Mouse (Mus musculus) bone marrow macrophage, adult 2 months (primary cell): ENCODE results near the gene Gm12845. TPM values are rescaled to one million over a fixed set of nuclear protein-coding genes. Genes with fewer than 3 reads are reported as not detected.
"Not testable (repeated sequence)": the region's sequence is repeated elsewhere in the genome, so short reads cannot be mapped to it uniquely, and the experiment has no call there.

Source experiments
- H3K27ac ChIP-seq: 2 replicates; pipeline ENCODE4 v1.5.1; 2012; ENCODE audit warnings: low read depth, low read length; ENCODE audit not compliant: insufficient read depth
- H3K4me1 ChIP-seq: 2 replicates; pipeline ENCODE4 v1.6.1; 2012; ENCODE audit warnings: low read length; ENCODE audit not compliant: control insufficient read depth, insufficient read depth
- H3K4me3 ChIP-seq: 2 replicates; pipeline ENCODE4 v1.5.1; 2012; ENCODE audit warnings: mild to moderate bottlenecking, low read length, moderate library complexity; ENCODE audit not compliant: insufficient read depth
- CTCF ChIP-seq: IDR thresholded peaks from 2 replicates; pipeline ENCODE4 v1.5.1; 2012; ENCODE audit warnings: low read depth, mild to moderate bottlenecking, low read length, moderate library complexity
- POLR2A ChIP-seq: IDR thresholded peaks from 2 replicates; pipeline ENCODE4 v1.6.1; 2012; ENCODE audit warnings: mild to moderate bottlenecking, low read depth, low read length, borderline replicate concordance
- polyA plus RNA-seq: library from polyadenylated mRNA; stranded (reverse); fragments of >200 nt; gene quantifications from 2 replicates; pipeline ENCODE4 v1.2.4, GENCODE M21; 2012; ENCODE audit not compliant: missing spikeins, insufficient read depth, insufficient read length

Gene Gm12845
- polyA plus RNA-seq, 1 experiment = not detected

DNA sequence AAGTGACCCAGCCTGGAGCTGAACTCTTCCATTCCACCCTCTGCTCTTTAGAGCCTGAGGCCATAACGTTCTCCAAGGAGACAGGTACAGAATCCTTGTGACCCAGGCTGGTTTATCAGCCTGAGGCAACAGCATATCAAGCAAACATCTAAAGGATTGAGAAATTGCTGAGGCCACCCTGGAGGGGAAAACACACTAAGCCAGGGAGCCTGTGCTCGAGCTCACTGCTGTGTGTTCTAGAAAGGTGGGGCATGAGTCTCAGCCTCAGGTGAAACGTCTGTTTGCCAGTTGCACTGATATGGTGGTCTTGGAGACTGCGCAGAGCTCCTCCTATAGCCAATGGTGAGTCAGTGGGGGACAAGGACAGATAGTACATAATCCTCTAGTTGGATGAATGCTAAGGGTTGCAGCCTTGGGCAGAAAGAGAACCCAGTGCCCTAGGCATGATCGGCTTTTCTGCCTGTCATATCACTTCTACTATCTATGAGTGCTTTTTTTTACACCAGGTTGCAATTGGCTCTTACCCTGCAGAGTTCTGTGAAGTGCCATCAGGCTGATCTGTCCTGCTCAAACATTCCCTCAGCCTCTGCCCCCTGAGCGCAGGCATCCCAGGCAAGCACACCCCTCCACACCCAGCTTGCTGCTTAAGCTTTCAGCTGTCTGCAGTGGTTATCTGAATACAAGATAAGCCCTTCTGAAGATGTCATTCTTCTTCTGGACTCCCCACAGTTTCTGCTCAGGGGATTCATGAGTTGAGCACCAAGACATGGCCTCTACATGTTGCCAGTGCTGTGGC lies 10.7 kb upstream of the Gm12845 start:
- no peak overlapping the region for H3K27ac ChIP-seq
- TF ChIP-seq CTCF (no peak), POLR2A (no peak)
- H3K4me1 ChIP-seq = no peaks in the 10 kb centered on the region
- no peak overlapping the region for H3K4me3 ChIP-seq

- TF ChIP-seq CTCF (no peak), POLR2A (no peak)
- no peaks in the 10 kb centered on the region for H3K4me1 ChIP-seq
- H3K27ac ChIP-seq = no peak overlapping the region
- no peak overlapping the region for H3K4me3 ChIP-seq
Observed at GRCm38 (mm10) chr4:117731926-117732325, 7.7 kb downstream of the Gm12845 start.

GRCm38 (mm10) chr4:117737559-117737958 lies 13.3 kb downstream of the Gm12845 start:
- no peak for TF ChIP-seq POLR2A
- Histone ChIP-seq H3K27ac (no peak overlapping the region), H3K4me1 (no peaks in the 10 kb centered on the region), H3K4me3 (no peak overlapping the region)

DNA sequence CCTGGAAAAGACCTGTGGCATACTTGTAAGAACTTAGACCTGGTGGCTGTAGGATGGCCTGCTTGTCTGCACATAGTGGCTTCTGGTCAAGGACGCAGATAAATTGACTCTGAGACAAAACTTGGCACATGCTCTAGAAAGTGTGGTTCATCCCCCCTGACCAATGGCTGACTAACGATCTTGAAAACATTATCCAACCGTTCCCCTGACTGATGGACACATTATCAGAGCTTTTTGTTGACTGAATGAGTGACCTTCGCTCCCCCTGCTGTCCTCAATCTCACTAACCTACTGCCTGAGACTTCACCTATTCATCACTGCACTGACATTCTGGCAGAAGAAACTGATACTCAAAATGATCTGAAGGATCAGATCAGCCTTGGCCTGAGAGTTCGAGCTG lies 28.3 kb downstream of the Gm12845 start:
- not testable (repeated sequence) for H3K4me1 ChIP-seq, H3K27ac ChIP-seq, H3K4me3 ChIP-seq

- Histone ChIP-seq H3K4me3 (no peak overlapping the region), H3K27ac (no peak overlapping the region), H3K4me1 (no peaks in the 10 kb centered on the region)
- no peak for TF ChIP-seq CTCF
Observed at GRCm38 (mm10) chr4:117760151-117760550, 35.9 kb downstream of the Gm12845 start.

DNA sequence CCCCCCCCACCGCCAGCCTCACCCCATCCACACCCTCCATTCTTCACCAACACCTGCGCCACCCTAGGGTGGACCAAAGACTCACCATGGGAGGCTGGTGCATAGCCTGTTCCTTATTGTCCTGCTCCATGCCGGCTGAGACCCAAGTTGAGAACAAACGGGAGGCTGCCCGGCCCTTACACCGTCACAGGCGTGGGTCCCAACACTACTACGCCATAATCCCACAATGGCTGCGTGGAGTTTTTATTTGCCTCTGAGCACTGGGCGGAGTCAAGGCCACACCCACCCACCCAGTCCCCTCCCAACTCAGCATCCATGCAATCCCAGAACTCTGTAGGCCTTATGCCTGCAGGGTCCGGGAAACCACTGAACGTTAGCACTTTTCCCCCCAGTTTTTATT lies 41.2 kb downstream of the Gm12845 start, which contains the start of gene Klf17:
Gene Klf17 (minus strand): TSS at position 233 of the 400 bp plus-strand sequence.
- TF ChIP-seq POLR2A (no peak), CTCF (no peak)
- H3K27ac ChIP-seq = no peak within 1 kb of the TSS
- no peaks in the 10 kb centered on the region for H3K4me1 ChIP-seq
- H3K4me3 ChIP-seq = no peak within 1 kb of the TSS

DNA sequence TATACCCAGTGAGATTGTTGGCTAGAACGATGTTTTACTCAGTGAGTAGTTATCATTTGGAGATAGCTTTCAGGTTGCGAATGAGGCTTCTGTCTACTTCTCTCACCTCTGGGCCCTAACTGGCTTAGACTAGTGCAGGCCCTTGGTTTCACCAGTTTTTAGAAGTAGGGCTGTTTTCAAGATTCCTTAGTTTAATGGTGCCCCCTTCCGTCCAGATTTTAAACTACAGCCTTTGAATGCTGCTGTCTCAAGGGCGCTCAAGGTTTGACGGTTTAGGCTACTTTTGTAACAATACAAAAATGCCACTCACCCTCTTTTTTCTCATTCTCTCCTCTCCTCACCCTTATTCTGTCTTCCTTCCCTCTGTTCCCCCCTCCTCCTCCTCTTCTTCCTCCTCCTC lies 46.7 kb downstream of the Gm12845 start:
- no peak overlapping the region for H3K27ac ChIP-seq
- TF ChIP-seq POLR2A (no peak), CTCF (no peak)
- H3K4me1 ChIP-seq = no peaks in the 10 kb centered on the region
- H3K4me3 ChIP-seq = no peak overlapping the region

DNA sequence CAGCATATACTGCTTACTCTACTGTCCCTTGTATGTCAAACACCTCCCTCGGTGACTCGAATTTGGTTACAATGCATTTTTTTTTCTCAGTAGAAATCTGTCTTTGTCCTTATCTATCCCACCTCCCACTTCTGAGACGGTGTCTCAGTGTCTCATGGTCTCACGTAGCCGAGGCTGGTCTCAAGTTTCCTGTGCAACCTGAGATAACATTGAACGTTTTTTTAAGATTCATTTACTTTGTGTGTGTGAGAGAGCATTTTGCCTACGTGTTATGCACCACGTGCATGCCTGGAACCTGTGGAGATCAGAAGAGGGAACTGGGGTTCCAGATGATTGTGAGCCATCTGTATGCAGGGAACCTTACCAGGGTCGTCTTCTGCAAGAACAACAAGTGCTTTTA lies 48.7 kb downstream of the Gm12845 start:
- no peaks in the 10 kb centered on the region for H3K4me1 ChIP-seq
- no peak for TF ChIP-seq CTCF
- no peak for TF ChIP-seq POLR2A
- H3K27ac ChIP-seq = no peak overlapping the region
- H3K4me3 ChIP-seq = no peak overlapping the region

Other genes with a start within 250 kb of the Gm12845 start
- 84.5 and 108 TPM in 2 replicates for gene Rnf220, start 227.4 kb upstream of the Gm12845 start, polyA plus RNA-seq
- gene Eri3, start 174.0 kb upstream of the Gm12845 start, polyA plus RNA-seq = 50.9 and 54.3 TPM in 2 replicates
- 17.9 and 21.7 TPM in 2 replicates for gene Dmap1, start 42.1 kb upstream of the Gm12845 start, polyA plus RNA-seq
- not detected in 2 replicates for gene Klf17, start 41.2 kb downstream of the Gm12845 start, polyA plus RNA-seq
- 0.33 and 2.2 TPM in 2 replicates for gene Slc6a9, start 110.1 kb downstream of the Gm12845 start, polyA plus RNA-seq
- gene Ccdc24, start 148.1 kb downstream of the Gm12845 start, polyA plus RNA-seq = not detected in 2 replicates
- 0.32 TPM in 1 of 2 replicates, not detected in the other for gene B4galt2, start 159.1 kb downstream of the Gm12845 start, polyA plus RNA-seq
- gene Atp6v0b, start 162.9 kb downstream of the Gm12845 start, polyA plus RNA-seq = 712 and 757 TPM in 2 replicates
- 4.0 and 5.1 TPM in 2 replicates for gene Dph2, start 167.6 kb downstream of the Gm12845 start, polyA plus RNA-seq
- gene Ipo13, start 190.6 kb downstream of the Gm12845 start, polyA plus RNA-seq = 77.8 and 95.3 TPM in 2 replicates
- not detected in 2 replicates for gene Artn, start 205.4 kb downstream of the Gm12845 start, polyA plus RNA-seq